In the genomic region with DNA sequence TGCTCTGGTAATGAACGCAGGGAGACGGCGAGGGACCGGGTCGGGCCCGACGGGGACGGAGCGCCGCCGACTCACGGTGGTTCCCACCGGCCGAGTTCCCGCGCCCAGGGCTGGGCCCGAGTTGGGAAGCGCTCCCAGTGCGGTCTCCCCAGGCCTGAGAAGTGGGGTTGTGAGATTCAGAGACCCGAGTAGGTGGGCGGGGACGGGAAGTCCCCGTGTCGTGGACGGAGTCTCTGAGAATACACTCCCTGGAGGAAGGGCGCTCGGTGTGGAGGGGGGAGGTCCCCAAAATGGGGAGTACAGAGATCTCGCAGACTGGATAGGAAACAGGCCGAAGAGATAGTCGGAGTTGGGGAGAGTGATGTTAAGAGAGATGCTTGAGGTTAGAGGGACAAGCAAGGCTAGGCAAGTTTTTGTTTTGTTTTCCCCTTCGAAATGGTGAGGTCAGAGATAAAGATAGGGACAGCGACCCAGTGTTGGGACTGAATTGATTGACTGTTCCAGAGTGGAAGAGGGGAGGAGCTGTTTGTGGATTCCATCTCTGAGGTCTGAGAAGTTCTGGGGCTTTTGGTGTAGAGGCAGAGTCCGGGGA, we compare ENCODE assay signal across 8 mouse cellular contexts. TPM values are rescaled to one million over a fixed set of nuclear protein-coding genes. Genes with fewer than 3 reads are reported as not detected.
A peak's percentile ranks its signal among the peaks of the same experiment; 100 is the strongest.
DNase-seq lines count a peak whose midpoint lies in the region; ATAC-seq and TF ChIP-seq lines count a peak whose summit lies in the region.

No protein-coding gene starts in this region.

- no peak for TF ChIP-seq POLR2A in bone marrow, adult 2 months (IDR thresholded peaks at IDR 0.05; ENCODE audit: borderline replicate concordance, control insufficient read depth, low read depth, low read length)

- H3K27me3 ChIP-seq in forebrain, embryonic 15.5 days: no peaks in the 10 kb centered on the region
- H3K27me3 ChIP-seq in liver, embryonic 14.5 days (ENCODE audit: control insufficient read depth, insufficient read depth, low read length): no peaks in the 10 kb centered on the region
- H3K27me3 ChIP-seq in neural tube, embryonic 15.5 days (replicated peaks): no peaks in the 10 kb centered on the region

- 1% methylated on average over 33 of the region's 33 CpGs for WGBS in bone marrow, adult 2 months
- under 1% methylated on average over 33 of the region's 33 CpGs for WGBS in forebrain, embryonic 15.5 days
- WGBS in liver, embryonic 14.5 days (ENCODE audit: insufficient replicate concordance): under 1% methylated on average over 33 of the region's 33 CpGs
- under 1% methylated on average over 33 of the region's 33 CpGs for WGBS in neural tube, embryonic 15.5 days

- H3K4me1 ChIP-seq in bone marrow, adult 2 months (ENCODE audit: control insufficient read depth, insufficient read depth, low read length): peaks cover 1% of the 10 kb centered on the region
- H3K4me1 ChIP-seq in forebrain, embryonic 15.5 days: peaks cover 13% of the 10 kb centered on the region
- peaks cover 5 to 13% of the 10 kb centered on the region in 2 experiments for H3K4me1 ChIP-seq in liver, embryonic 14.5 days (replicated peaks; ENCODE audit: control insufficient read depth in 2 of 2, insufficient read depth in 2 of 2, low read length in 1 of 2)
- H3K4me1 ChIP-seq in neural tube, embryonic 15.5 days: peaks cover 36% of the 10 kb centered on the region

- peak overlapping the region; percentile 55 for H3K4me2 ChIP-seq in forebrain, embryonic 15.5 days (replicated peaks)
- peak overlapping the region; percentile 61 for H3K4me2 ChIP-seq in liver, embryonic 14.5 days (ENCODE audit: low read depth)
- peak overlapping the region; percentile 62 for H3K4me2 ChIP-seq in neural tube, embryonic 15.5 days

- H3K4me3 ChIP-seq in layer of hippocampus, adult 2 months: peak overlapping the region; percentile 100
- peak overlapping the region; percentile 88 for H3K4me3 ChIP-seq in bone marrow, adult 2 months (replicated peaks; ENCODE audit: control insufficient read depth, low read depth, low read length)
- peak overlapping the region; percentile 72 for H3K4me3 ChIP-seq in forebrain, embryonic 15.5 days
- peak overlapping the region; percentile 88 to 99 for H3K4me3 ChIP-seq in liver, embryonic 14.5 days (ENCODE audit: insufficient read depth in 1 of 2, low read depth in 2 of 2, low read length in 2 of 2)
- H3K4me3 ChIP-seq in neural tube, embryonic 15.5 days (replicated peaks): peak overlapping the region; percentile 90

- no peaks in the 10 kb centered on the region for H3K36me3 ChIP-seq in forebrain, embryonic 15.5 days
- no peaks in the 10 kb centered on the region for H3K36me3 ChIP-seq in liver, embryonic 14.5 days (replicated peaks; ENCODE audit: control insufficient read depth, insufficient read depth, low read depth)
- H3K36me3 ChIP-seq in neural tube, embryonic 15.5 days: no peaks in the 10 kb centered on the region

- peak; percentile 90 for ATAC-seq in forebrain, embryonic 15.5 days (replicated peaks)
- ATAC-seq in liver, embryonic 14.5 days (ENCODE audit: insufficient read depth): peak; percentile 78
- peak; percentile 76 for ATAC-seq in neural tube, embryonic 15.5 days (ENCODE audit: low FRiP score)

- peak in 1 of 2 experiments; percentile 22 for DNase-seq in layer of hippocampus, adult 2 months (ENCODE audit: low spot score in 2 of 2)
- DNase-seq in layer of hippocampus, postnatal 36 days: no peak
- DNase-seq in liver, embryonic 14.5 days (ENCODE audit: low read depth in 3 of 3, low spot score in 3 of 3): peak in 2 of 3 experiments; percentile 27 to 46
- DNase-seq in right cerebral cortex, postnatal 10 days (ENCODE audit: low spot score in 2 of 2): no peak
- no peak for DNase-seq in cerebellum, adult 9-11 months

- TF ChIP-seq CTCF in layer of hippocampus, adult 2 months (conservative IDR thresholded peaks at IDR 0.05): no peak
- TF ChIP-seq CTCF in bone marrow, adult 2 months (IDR thresholded peaks at IDR 0.05; ENCODE audit: control insufficient read depth, insufficient read depth, low read length): no peak
- no peak for TF ChIP-seq CTCF in liver, embryonic 14.5 days (IDR thresholded peaks at IDR 0.05; ENCODE audit: low read depth)

- no peaks in the 10 kb centered on the region for H3K9me3 ChIP-seq in forebrain, embryonic 15.5 days
- no peaks in the 10 kb centered on the region for H3K9me3 ChIP-seq in liver, embryonic 14.5 days (ENCODE audit: control insufficient read depth, low read length)
- no peaks in the 10 kb centered on the region for H3K9me3 ChIP-seq in neural tube, embryonic 15.5 days (replicated peaks)

- peak overlapping the region; percentile 92 for H3K9ac ChIP-seq in forebrain, embryonic 15.5 days (replicated peaks)
- peak overlapping the region; percentile 98 for H3K9ac ChIP-seq in liver, embryonic 14.5 days (replicated peaks)
- H3K9ac ChIP-seq in neural tube, embryonic 15.5 days (replicated peaks): peak overlapping the region; percentile 97

- TF ChIP-seq EP300 in liver, embryonic 14.5 days (IDR thresholded peaks at IDR 0.05; ENCODE audit: low read depth): no peak

- H3K27ac ChIP-seq in layer of hippocampus, adult 2 months: peak overlapping the region; percentile 99
- H3K27ac ChIP-seq in bone marrow, adult 2 months (ENCODE audit: control insufficient read depth, insufficient read depth, low read depth, low read length, poor library complexity): peak overlapping the region; percentile 81
- H3K27ac ChIP-seq in forebrain, embryonic 15.5 days (replicated peaks): peak overlapping the region; percentile 89
- H3K27ac ChIP-seq in liver, embryonic 14.5 days: peak overlapping the region; percentile 56
- H3K27ac ChIP-seq in neural tube, embryonic 15.5 days (replicated peaks): peak overlapping the region; percentile 93

RNA-seq across cellular contexts. Expression of a gene that starts 0.5 kb away (rescaled TPM):
- 10 to 100 TPM; 61.3 to 65.5 TPM for total RNA-seq in layer of hippocampus, adult 2 months (2021)
- total RNA-seq in layer of hippocampus, postnatal 36 days (2021): 10 to 100 TPM; 66.6 to 69.5 TPM
- polyA plus RNA-seq in bone marrow, adult 2 months (2011; ENCODE audit: insufficient read depth, insufficient read length, low replicate concordance, missing spikeins): 13.4 and 29.2 TPM in 2 replicates
- polyA plus RNA-seq in forebrain, embryonic 15.5 days (2015; fragmentation: Nextera tagmentation; extraction: Ambion mirVana): 112 and 118 TPM in 2 replicates
- 26.6 and 31.3 TPM in 2 replicates for polyA plus RNA-seq in liver, embryonic 14.5 days (2012; rRNA removed)
- 44.7 and 49.8 TPM in 2 replicates for polyA plus RNA-seq in liver, embryonic 14.5 days (2014; fragmentation: Nextera tagmentation; extraction: Ambion mirVana)
- polyA plus RNA-seq in neural tube, embryonic 15.5 days (2015; fragmentation: Nextera tagmentation; extraction: Ambion mirVana): 122 and 133 TPM in 2 replicates

RNA-seq across cellular contexts. Expression of a gene that starts 36.0 kb away (rescaled TPM):
- total RNA-seq in layer of hippocampus, adult 2 months (2021): 100 to 1,000 TPM; 513 to 524 TPM
- total RNA-seq in layer of hippocampus, postnatal 36 days (2021): 100 to 1,000 TPM; 514 to 555 TPM
- polyA plus RNA-seq in bone marrow, adult 2 months (2011; ENCODE audit: insufficient read depth, insufficient read length, low replicate concordance, missing spikeins): 68.5 and 89.4 TPM in 2 replicates
- 272 and 293 TPM in 2 replicates for polyA plus RNA-seq in forebrain, embryonic 15.5 days (2015; fragmentation: Nextera tagmentation; extraction: Ambion mirVana)
- polyA plus RNA-seq in liver, embryonic 14.5 days (2012; rRNA removed): 47.0 and 58.9 TPM in 2 replicates
- 102 and 106 TPM in 2 replicates for polyA plus RNA-seq in liver, embryonic 14.5 days (2014; fragmentation: Nextera tagmentation; extraction: Ambion mirVana)
- 362 and 402 TPM in 2 replicates for polyA plus RNA-seq in neural tube, embryonic 15.5 days (2015; fragmentation: Nextera tagmentation; extraction: Ambion mirVana)

Comparison
In these comparisons a context has a peak if more than half of its experiments do, and no peak if none do; other contexts are left out.
1. DNase-seq: peak in liver, embryonic 14.5 days (2 of 3); none in layer of hippocampus, postnatal 36 days (0 of 2), right cerebral cortex, postnatal 10 days (0 of 2) and cerebellum, adult 9-11 months (single experiment).
2. Peak in every context shown above with its lines, with median percentiles within 50 percentile points of each other: H3K27ac ChIP-seq, H3K4me3 ChIP-seq, ATAC-seq, H3K4me2 ChIP-seq and H3K9ac ChIP-seq.